Mouse (Mus musculus) natural killer cell, adult 2 months (primary cell): Measurements from ENCODE around the gene Rnf157.
A peak's percentile ranks its signal among the peaks of the same experiment; 100 is the strongest.
"Not testable (repeated sequence)": the region's sequence is repeated elsewhere in the genome, so short reads cannot be mapped to it uniquely, and the experiment has no call there.

ENCODE experiments used
- DNase-seq, 2 experiments: peaks; one replicate each; pipeline ENCODE4 v3.0.0; 2022; ENCODE audit warnings: low spot score in 2 of 2

The Rnf157 gene

DNA sequence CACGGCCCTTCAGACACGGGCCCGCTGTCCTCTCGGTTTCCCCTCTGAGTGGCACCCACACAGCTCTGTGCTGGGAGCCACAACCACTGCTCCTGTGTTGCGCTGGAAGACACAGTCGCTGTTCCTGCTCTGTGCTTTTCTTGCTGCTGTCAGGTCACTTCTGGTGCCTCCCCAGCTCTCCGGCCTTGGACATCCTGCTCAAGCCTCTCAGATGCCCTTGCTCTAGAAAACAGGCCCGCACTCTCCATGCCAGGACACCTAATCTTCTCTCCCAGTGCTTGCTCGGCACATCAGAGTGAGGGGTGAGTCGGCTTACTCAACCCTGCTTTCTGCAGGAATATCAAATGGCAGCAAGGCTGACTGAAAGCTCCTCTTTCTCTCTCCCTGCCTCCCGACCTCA is 28.7 kb downstream of the Rnf157 start:
- DNase-seq = no peak

DNA sequence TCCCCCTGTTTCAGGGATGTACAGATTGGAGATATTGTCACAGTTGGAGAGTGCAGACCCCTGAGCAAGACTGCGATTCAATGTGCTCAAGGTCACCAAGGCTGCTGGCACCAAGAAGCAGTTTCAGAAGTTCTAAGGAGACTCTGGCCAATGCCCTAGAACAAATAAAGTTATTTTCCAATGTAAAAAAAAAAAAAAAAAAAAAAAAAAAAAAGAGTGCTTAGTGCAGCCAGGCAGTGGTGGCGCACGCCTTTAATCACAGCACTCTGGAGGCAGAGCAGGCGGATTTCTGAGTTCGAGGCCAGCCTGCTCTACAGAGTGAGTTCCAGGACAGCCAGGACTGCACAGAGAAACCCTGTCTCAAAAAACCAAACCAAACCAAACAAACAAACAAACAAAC is 29.8 kb downstream of the Rnf157 start:
- DNase-seq = not testable (repeated sequence)

DNA sequence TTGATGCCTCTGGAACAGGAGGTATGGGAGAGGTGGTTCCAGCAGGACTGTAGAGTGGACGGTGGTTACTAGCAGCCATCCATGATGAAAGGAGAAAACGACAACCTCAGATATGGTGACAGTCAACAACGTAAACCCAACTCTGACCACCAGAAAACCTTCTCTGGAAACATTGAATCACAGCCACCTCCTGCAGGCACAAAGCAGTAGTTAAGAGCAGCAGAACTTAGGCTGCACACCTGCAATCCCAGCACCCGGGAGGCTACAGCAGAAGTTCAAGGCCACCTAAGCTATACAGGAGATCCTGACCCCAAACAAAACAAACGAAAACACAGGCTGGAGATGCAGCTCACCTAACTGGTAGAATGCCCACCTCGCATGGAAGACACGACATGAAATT is 32.1 kb downstream of the Rnf157 start:
- no peak for DNase-seq

DNA sequence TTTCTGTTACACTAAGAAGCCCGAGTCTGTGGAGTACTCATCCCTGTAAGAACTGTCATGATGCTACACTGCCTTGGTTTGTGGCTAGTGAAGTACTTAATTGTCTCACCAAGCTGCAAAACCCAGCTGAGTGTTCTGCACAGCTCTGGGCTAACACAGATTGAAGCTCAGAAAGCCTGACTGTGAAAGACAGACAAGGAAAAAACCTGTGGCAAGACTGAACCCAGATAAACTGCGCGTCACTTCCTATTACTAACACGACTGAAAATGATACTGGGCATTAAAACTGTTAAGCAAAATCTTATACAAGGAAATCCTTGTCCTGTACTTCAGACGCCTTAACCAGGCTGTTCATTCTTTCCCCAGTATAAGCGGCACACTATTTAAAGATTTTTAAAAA is 33.3 kb downstream of the Rnf157 start:
- peak; percentile 14 to 41 for DNase-seq

DNA sequence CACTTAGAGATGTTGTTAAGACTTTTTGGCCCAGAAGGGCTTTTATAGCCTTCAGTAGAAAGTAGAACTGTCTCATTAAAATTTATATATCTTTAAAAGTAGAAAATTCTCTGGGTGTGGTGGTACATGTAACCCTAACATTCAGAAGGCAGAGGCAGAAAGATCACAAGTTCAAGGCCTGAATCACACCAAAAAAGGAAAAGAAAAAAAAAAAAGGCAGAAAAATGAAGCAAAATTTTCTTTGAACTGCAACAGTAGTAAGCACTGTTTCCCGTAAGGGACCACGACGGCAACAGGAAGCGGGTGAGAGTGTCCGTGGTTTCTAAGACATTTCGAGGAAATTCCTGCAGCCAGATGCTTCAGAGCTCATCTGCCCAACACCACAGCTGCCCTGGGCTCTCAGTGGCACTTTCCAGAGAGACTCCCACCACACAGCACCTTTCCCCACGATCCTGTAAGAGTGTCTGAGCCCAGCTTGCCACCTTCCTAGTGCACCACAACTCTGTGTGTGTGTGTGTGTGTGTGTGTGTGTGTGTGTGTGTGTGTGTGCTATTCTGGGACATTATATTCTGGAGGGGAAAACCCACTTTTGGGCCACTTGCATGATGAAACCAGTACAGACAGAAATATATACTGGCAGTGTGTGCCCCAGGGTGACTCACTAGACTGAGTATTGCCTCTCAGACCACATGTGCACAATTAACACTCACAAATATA is 35.7 kb downstream of the Rnf157 start:
- peak; percentile 71 to 81 for DNase-seq

DNA sequence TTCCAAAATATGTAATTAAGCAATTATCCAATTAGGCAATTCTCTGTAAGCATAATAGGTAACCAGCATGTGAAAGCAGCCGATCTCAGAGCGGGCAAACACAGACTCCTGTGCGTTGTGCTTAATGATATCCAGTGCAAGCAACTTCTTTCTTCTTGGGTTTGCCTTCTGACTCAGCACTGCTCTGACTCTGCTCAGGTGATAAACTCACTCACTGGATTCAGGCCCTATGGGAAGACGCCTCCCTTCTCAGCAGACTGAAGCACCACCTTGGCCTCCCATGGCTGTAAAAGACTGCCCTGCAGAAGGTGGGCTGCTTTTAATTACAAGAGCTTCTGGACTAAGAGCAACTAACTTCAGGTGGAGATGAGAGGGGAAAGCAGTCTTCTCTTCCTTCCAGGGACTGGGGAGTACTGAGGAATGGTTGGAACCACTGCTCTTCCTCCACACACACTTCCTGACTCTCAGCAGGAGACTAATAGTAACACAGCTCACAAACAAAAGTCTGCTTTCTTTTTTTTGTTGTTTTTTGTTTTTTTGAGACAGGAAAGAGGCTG is 40.9 kb downstream of the Rnf157 start:
- no peak for DNase-seq

DNA sequence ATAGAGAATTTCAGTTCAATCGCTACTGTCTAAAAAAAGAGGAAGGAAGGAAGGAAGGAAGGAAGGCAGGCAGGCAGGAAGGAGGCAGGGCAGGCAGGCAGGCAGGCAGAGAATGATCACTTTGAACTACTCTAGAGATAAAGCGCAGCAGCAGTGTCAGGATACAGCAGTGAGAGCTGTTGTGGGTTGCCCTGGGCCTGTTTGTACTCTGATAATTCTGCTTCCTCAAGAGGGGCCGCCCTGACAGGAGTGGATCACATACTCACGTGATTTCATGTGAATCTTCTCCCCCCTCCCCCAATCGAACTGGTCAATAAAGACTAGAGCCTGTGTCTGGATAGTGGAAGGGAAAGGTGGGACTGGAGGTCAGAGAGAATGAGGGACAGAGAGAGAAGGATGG is 43.2 kb downstream of the Rnf157 start:
- DNase-seq = peak in 1 of 2 experiments; percentile 16

DNA sequence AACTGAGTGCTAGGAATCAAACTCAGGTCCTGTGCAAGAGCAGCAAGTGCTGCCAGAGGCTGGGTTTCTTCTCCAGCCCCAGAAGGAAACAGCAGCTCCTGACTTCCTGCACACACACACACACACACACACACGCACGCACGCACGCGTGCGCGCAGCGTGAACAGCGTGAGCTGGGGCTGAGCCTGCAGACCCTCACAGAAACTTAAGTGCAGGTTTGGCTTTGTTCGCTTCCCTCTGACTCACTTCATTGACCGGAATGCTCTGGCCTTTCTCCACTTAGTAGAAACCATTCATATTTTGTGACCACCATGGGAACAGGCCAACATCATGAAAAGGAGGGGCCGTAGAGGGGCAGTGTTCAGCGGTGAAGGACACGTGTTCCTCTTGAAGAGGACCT is 43.8 kb downstream of the Rnf157 start:
- DNase-seq = no peak

DNA sequence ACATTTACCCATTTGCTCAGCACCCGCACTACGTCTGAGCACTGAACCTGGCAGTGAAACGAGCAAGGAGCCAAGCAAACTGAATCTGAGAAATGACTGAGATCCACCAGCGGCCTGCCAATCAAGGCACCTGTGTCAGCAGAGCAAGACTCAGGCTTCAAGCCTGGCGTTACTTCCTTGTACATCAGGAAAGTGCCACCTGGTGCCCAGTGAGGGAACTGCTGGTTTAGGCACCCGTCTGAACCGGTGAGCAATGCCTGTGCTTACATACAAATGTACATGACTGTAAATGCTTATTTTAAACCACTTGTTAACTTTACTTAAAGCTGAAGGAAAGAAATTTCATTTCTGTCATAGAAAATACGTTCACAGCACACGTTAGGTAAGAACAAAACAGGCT is 44.7 kb downstream of the Rnf157 start:
- peak; percentile 75 to 87 for DNase-seq

DNA sequence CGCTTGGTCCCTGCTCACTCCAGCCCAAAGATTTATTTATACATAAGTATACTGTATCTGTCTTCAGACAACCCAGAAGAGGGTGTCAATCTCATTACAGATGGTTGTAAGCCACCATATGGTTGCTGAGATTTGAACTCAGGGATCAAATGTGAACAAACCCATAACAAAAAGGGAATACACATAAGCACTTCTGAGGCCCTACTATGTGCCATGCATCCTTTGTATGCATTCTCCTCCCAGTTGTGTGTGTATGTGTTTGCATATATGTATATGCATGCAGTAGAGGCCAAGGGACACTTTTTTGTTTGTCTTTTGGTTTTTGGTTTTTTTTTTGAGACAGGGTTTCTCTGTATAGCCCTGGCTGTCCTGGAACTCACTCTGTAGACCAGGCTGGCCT is 46.2 kb downstream of the Rnf157 start:
- no peak for DNase-seq

DNA sequence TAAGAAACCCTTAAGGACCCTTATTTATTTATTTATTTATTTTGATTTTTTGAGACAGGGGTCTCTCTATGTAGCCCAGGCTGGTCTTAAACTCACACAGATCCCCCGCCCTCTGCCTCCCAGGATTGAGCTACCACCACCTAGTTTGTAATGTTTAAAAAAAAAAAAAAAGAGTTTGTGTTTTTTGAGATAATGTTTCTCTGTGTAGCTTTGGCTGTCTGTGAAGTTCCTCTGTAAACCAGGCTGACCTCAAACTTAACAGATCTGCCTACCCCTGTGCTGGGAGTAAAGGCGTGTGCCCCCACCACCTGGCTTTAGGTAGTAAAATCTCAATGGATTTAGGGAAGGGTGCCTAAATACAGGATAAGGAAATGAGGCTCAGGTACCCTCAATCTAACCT is 46.7 kb downstream of the Rnf157 start:
- DNase-seq = no peak

DNA sequence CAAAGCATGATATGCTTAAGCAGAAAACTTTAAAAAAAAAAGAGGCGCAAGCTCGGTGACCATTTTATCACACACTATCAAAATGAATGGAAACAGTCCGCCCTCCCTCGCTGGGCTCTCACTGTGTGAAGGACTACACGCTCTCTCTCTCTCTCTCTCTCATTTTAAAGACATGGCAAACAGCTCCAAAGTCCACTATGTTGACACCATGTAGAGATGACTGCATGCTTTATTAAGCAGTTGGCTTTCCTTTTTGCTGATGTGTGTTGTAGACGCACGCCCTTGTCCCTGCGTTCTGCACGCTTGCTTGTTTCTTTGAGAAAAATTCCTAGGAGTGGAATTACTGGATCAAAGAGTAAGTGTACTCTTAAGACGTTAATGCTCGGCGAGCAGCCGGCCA is 47.4 kb downstream of the Rnf157 start:
- no peak for DNase-seq

DNA sequence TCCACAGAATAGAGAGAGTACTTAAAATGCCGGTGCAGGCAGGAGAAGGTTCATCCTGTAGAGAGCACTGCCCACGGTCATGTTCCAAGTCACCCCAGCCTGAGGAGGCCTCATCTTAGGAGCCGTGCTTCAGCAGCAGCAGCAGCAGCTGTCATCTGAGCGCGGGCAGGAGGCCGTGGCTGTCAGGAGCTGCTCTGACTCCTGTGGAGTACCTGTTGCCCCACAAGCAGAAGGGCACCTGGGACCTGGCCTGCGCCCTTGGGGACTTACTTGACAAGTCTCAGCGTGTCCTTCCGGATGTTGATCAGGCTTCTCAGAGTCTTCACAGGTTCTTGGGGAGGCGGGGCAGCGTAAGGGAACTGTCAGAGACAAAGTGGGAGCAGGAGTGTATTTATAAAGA is 50.8 kb downstream of the Rnf157 start:
- peak in 1 of 2 experiments; percentile 8 for DNase-seq

DNA sequence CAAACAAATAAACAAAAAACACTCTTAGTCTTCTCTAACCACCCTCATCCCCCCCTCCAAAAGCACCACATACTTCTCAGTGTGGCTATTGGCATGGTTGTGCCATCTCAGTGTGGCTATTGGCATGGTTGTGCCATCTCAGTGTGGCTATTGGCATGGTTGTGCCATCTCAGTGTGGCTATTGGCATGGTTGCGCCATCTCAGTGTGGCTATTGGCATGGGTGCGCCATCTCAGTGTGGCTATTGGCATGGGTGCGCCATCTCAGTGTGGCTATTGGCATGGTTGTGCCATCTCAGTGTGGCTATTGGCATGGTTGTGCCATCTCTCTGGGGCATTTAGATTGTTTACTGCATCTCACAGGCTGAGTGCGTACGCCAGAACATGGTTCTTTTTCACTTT is 51.9 kb downstream of the Rnf157 start:
- not testable (repeated sequence) for DNase-seq

DNA sequence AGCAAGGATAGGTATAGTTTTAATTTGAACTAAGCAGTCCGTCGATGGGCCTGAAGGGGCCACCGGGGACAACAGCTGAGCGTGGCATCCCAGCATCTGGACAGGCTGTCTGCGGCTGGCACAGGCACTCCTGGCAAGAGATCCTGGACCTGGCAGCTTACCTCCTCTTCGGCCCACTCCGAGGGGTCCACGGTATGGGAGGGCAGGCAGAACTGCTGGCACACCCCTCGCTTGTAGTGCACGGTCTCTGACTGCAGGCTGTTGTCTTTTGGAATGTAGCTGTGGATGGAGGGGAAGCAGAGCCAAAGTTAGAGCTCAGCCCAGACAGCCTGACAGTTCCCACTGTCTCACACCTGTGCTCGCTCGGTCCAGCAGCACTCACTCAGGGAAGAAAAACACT is 53.2 kb downstream of the Rnf157 start:
- no peak for DNase-seq

DNA sequence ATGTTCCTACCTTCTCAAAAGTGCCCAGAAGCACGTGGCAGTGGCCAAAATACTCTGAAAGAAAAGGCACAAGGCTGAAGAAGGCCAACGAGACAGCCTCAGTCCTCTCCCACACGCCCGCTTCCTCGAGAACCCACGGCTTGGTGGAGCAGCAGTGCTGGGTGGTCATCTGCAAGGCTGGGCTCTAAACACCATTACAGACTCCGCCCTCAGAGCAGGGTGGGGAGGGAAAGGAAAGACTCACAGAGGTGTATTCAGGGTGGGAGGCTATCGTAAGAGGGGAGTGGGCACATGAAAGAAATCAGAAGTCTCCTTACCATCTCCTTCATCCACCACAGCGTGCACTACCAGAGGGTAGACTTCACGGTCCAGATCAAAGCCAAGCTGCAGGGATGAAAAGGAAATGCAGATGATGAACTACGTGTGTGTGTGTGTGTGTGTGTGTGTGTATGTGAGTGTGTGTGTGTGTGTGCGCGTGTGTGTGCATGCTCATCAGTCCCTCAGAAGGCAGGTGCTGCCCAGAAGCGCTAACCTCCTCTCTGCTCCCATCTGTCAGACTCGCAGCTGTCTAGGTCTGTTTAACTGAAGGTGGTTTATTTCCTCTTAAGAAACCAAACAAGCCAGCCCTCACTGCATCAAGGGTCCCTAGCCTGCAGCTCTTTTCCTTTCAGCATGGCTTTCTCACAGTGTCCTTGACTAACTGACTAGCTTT is 53.8 kb downstream of the Rnf157 start:
- no peak for DNase-seq

DNA sequence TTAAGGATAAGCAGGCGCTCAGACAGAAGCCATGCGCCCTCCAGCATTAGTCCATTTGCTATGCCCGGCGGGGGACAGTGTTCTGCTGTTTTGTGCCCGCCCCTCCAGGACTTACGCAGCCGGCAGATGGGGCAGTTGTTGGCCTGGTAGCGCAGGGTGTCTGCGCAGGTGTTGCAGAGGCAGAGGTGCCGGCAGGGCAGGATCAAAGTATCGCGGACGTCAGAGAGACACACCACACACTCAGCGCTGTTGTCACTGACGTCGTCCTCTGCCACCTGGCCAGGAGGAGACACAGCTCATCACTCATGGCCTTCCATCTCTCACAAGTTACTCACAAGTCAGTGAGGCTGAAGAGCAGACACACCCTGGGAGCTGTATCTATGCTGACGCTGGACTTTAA is 58.3 kb downstream of the Rnf157 start:
- no peak for DNase-seq

DNA sequence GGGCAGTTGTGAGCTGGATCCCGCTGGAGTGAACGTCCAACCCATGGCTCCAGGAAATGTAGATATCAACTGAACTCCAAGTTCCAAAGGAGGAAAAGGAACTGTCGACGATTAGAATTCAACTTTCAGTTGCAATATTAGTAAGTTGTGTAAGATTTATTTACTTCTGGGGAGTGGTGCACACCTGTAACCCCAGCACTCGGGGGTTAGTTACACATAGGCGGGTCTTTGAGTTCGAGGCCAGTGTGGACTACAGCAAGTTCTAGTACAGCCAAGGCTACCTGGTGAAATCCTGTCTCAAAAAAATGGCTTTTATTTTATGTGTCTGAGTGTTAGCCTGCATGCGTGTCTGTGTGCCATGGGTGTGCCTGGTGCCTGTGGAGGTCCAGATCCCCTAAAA is 59.3 kb downstream of the Rnf157 start:
- no peak for DNase-seq

DNA sequence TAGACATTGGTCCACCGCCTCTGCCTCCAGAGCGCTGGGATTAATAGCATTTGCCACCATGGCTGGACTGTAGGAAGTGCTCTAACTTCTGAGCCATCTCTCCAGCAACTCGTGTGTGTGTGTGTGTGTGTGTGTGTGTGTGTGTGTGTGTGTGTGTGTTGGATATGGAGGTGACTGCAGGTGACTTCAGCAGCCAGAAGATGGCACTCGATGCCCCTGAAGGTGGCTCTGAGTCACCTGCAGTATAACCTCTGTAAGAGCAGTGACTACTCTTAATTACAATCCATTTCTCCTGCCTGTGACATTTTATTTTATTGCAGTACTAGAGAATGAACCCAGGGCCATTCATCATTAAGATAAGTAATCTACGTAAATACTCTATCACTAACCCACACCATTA is 61.5 kb downstream of the Rnf157 start:
- no peak for DNase-seq

DNA sequence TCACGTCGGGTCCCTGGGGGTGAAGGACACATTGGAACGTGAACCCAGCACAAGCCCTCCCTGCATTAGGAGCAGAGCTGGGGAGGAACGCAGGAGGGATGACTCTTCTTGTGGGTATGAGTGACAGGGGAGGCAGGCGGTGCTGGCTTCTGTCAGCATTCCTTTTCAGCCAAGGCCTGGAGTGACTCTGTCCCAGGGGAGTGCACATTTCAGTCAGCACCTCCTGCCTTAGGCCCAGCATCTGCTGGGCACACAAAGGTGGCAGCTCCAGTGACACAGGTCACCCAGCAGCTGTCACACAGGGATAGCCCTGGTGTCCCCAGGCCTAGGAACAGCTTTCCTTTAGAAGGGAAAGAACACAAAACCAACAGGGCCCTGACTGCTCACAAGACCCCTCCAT is 64.9 kb downstream of the Rnf157 start:
- DNase-seq = no peak

DNA sequence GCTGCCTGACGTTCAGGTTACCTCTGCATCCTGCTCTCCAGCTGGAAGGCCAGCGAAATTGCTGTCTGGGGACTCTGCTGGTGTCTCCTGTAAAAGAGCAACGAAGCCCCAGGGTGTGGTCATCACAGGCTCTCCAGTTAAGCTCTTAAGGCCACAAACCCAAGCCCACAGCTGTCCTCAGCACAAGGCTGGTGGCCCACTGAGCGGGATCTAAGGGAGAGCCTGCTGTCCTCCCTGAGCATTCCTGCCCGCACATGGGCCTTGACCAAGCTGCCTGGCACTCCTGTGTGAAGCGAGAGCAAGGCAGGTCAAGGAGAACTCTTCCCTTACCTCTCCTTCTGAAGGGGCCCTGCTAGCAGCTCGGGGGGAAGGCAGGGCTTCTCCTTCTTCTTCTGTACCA is 65.8 kb downstream of the Rnf157 start:
- no peak for DNase-seq

DNA sequence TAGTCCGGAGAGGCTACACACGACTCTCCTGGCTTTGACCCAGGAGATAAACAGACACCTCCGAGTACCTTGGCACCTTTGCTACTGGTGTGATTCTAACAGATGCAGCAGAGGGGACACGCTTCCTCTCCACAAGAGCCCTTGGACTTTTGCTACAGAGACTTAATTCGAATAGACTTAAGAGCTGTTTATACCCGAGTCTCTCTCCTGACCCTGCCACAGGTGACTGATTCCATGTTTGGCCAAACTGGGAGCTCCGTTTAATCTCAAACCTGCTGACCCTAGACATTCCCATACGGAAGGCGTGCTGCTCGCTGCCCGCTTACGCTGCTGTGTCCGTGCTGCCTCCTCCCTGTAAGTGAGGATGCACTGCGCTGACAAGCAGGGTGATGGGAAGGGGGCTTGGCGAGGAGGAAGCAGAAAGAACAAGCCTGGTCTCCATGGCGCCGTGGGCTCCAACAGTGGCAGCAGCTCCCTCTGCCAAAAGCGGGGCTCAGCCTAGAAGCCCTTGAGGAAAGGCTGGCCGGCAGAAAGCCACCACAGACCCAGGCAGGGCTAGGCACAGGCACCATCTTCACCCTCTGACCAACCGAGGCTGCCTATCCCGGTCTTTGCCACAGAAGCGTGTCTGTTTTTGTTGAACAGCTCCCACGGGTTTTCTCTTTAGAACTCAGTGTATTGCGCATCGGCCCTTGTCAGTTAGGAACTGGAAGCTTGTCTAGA is 70.6 kb downstream of the Rnf157 start:
- DNase-seq = no peak

DNA sequence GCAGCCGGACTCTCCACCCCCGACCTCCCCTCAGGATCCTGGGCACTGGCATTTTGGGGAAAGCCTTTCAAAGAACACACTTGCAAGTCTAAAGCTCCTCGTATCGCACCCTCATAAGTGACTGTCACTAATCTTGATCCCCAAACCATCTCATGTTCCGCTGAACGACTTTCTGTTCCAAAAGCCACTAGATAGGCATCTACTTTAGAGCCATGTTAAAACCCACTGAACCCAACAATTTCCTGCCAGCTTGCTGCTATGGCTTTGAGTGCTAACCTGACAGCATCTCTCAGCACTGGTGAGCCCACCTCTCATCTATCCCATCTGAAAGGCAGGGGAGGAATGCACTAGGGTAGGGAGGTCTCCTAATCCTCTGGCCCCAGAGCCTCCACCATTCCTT is 75.3 kb downstream of the Rnf157 start:
- DNase-seq = no peak
